8 mouse cellular contexts compared by ENCODE assay signal in genomic region chr13:52976510-52977220, GRCm38 (mm10). TPM values are rescaled to one million over a fixed set of nuclear protein-coding genes. Genes with fewer than 3 reads are reported as not detected.
DNase-seq lines count a peak whose midpoint lies in the region; ATAC-seq and TF ChIP-seq lines count a peak whose summit lies in the region.

No protein-coding gene starts in this region.

- peaks cover 24% of the 10 kb centered on the region for H3K4me1 ChIP-seq in kidney, embryonic 14.5 days (ENCODE audit: control insufficient read depth, insufficient read depth, low read length)
- peaks cover 2% of the 10 kb centered on the region; the same call in 1 of the 2 replicates for H3K4me1 ChIP-seq in bone marrow, adult 2 months (ENCODE audit: control insufficient read depth, insufficient read depth, low read length)

- 37% methylated on average over 16 of the region's 16 CpGs for WGBS in kidney, embryonic 14.5 days
- 48% methylated on average over 16 of the region's 16 CpGs for WGBS in bone marrow, adult 2 months

- no peak for ATAC-seq in kidney, embryonic 14.5 days (ENCODE audit: low FRiP score, low TSS enrichment)

- peaks cover 5% of the 10 kb centered on the region; the same call in 1 of the 2 replicates for H3K27me3 ChIP-seq in kidney, embryonic 14.5 days (ENCODE audit: control insufficient read depth, insufficient read depth, low read length)

- no peak overlapping the region for H3K4me3 ChIP-seq in kidney, embryonic 14.5 days (ENCODE audit: low read length)
- H3K4me3 ChIP-seq in bone marrow, adult 2 months (replicated peaks; ENCODE audit: control insufficient read depth, low read depth, low read length), result no peak overlapping the region

- no peak for TF ChIP-seq CTCF in bone marrow, adult 2 months (IDR thresholded peaks at IDR 0.05; ENCODE audit: control insufficient read depth, insufficient read depth, low read length)

- no peak overlapping the region for H3K27ac ChIP-seq in kidney, embryonic 14.5 days (ENCODE audit: low read depth, low read length)
- peak overlapping the region; percentile 32 for H3K27ac ChIP-seq in bone marrow, adult 2 months (ENCODE audit: control insufficient read depth, insufficient read depth, low read depth, low read length, poor library complexity)

- no peak for DNase-seq in kidney, postnatal 10 days
- peak; percentile 51 to 56 for DNase-seq in heart, adult 9 months (ENCODE audit: low spot score in 2 of 2)
- DNase-seq in kidney, postnatal 36 days, result peak; percentile 33 to 40
- peak; percentile 40 to 43 for DNase-seq in monocyte, adult 2 months (ENCODE audit: low read depth in 1 of 2, low spot score in 2 of 2)
- DNase-seq in cerebellum, adult 11-12 months, result no peak
- DNase-seq in frontal cortex, adult 2 months (ENCODE audit: extremely low spot score in 1 of 2, low spot score in 1 of 2), result no peak

- no peak for TF ChIP-seq POLR2A in bone marrow, adult 2 months (IDR thresholded peaks at IDR 0.05; ENCODE audit: borderline replicate concordance, control insufficient read depth, low read depth, low read length)

- no peak overlapping the region for H3K9ac ChIP-seq in kidney, embryonic 14.5 days (ENCODE audit: low read depth, low read length)

- H3K9me3 ChIP-seq in kidney, embryonic 14.5 days (ENCODE audit: control insufficient read depth, low read length), result no peaks in the 10 kb centered on the region

- 0 out of 2 replicates have a peak overlapping the region, but pooled peaks have one; percentile 3 for H3K4me2 ChIP-seq in kidney, embryonic 14.5 days (replicated peaks; ENCODE audit: low read depth, low read length)

- no peaks in the 10 kb centered on the region for H3K36me3 ChIP-seq in kidney, embryonic 14.5 days (ENCODE audit: control insufficient read depth, insufficient read depth, low read length)

RNA-seq across cellular contexts. Expression of gene Nfil3, which starts 4.2 kb away (rescaled TPM):
- polyA plus RNA-seq in kidney, embryonic 14.5 days (2014; fragmentation: Nextera tagmentation; extraction: Ambion mirVana), result 15.9 and 18.9 TPM in 2 replicates
- 2.1 and 6.2 TPM in 2 replicates for polyA plus RNA-seq in bone marrow, adult 2 months (2011; ENCODE audit: insufficient read depth, insufficient read length, low replicate concordance, missing spikeins)
- polyA plus RNA-seq in frontal cortex, adult 2 months (2012; rRNA removed), result 7.5 and 10.9 TPM in 2 replicates

RNA-seq across cellular contexts. Expression of gene Auh, which starts 47.2 kb away (rescaled TPM):
- polyA plus RNA-seq in kidney, embryonic 14.5 days (2014; fragmentation: Nextera tagmentation; extraction: Ambion mirVana), result 44.7 and 46.7 TPM in 2 replicates
- polyA plus RNA-seq in bone marrow, adult 2 months (2011; ENCODE audit: insufficient read depth, insufficient read length, low replicate concordance, missing spikeins), result 23.3 and 30.1 TPM in 2 replicates
- polyA plus RNA-seq in frontal cortex, adult 2 months (2012; rRNA removed), result 89.2 and 100 TPM in 2 replicates

Comparison
In these comparisons a context has a peak if more than half of its experiments do, and no peak if none do; other contexts are left out.
1. DNase-seq: peak in heart, adult 9 months (2 of 2), kidney, postnatal 36 days (2 of 2) and monocyte, adult 2 months (2 of 2); none in kidney, postnatal 10 days (single experiment), cerebellum, adult 11-12 months (single experiment) and frontal cortex, adult 2 months (0 of 2).